In the genomic region with DNA sequence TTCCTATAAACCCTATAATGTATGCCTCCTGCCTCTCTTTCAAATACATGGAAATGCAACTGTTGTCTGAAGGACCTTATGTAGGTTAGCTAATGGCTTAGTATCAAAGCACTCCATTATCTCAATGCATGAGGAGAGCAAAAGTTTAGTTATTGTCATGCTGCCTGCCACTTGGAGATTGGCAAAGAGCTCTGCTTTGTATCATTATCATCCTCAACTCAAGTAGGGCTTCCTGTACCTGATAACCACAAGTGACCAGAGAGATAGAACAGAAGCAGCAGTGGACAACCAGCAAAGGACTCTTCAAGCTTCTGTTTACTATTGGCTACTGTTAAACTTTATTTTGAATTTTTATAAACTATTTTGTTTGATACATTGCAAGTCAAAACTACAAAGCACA, we compare ENCODE assay signal across 24 mouse cellular contexts.
DNase-seq lines count a peak whose midpoint lies in the region; ATAC-seq and TF ChIP-seq lines count a peak whose summit lies in the region.
"Had no signal": no experiment of that assay in that cellular context is flagged by ENCODE, and none has a peak within 500 bp of the region (broad histone marks: within the 10 kb centered on the region; RNA-seq: fewer than 3 reads in every experiment).

No protein-coding gene starts in this region.

- H3K9ac ChIP-seq in heart, embryonic 11.5 days (ENCODE audit: low read depth, low read length), result no peak overlapping the region
- no peak overlapping the region for H3K9ac ChIP-seq in heart, embryonic 16.5 days (ENCODE audit: low read length)
- H3K9ac ChIP-seq in liver, embryonic 11.5 days (ENCODE audit: low read depth, low read length), result no peak overlapping the region
- no peak overlapping the region for H3K9ac ChIP-seq in midbrain, embryonic 11.5 days (ENCODE audit: low read length)
- H3K9ac ChIP-seq in midbrain, postnatal 0 days (replicated peaks; ENCODE audit: low read length, poor library complexity, severe bottlenecking), result no peak overlapping the region
- H3K9ac ChIP-seq: embryonic facial prominence, embryonic 13.5 days; embryonic facial prominence, embryonic 15.5 days; forebrain, embryonic 12.5 days had no signal

- no peak overlapping the region for H3K4me3 ChIP-seq in heart, embryonic 11.5 days (ENCODE audit: low read depth, low read length)
- H3K4me3 ChIP-seq in heart, embryonic 16.5 days (ENCODE audit: low read length), result no peak overlapping the region
- no peak overlapping the region for H3K4me3 ChIP-seq in liver, embryonic 11.5 days (ENCODE audit: low read depth, low read length)
- no peak overlapping the region for H3K4me3 ChIP-seq in midbrain, embryonic 11.5 days (ENCODE audit: low read depth, low read length)
- H3K4me3 ChIP-seq in midbrain, postnatal 0 days (ENCODE audit: low read depth, low read length), result no peak overlapping the region
- H3K4me3 ChIP-seq: embryonic facial prominence, embryonic 13.5 days; embryonic facial prominence, embryonic 15.5 days; erythroblast, embryonic 14.5 days; forebrain, embryonic 10.5 days; forebrain, embryonic 12.5 days had no signal

- no peaks in the 10 kb centered on the region for H3K9me3 ChIP-seq in heart, embryonic 11.5 days (replicated peaks; ENCODE audit: control insufficient read depth, low read length)
- peaks cover 5% of the 10 kb centered on the region for H3K9me3 ChIP-seq in heart, embryonic 16.5 days (replicated peaks; ENCODE audit: control insufficient read depth, low read length)
- no peaks in the 10 kb centered on the region for H3K9me3 ChIP-seq in liver, embryonic 11.5 days (ENCODE audit: control insufficient read depth, low read length)
- H3K9me3 ChIP-seq in midbrain, embryonic 11.5 days (ENCODE audit: control insufficient read depth, low read length), result no peaks in the 10 kb centered on the region; the same call in 1 of the 2 replicates
- H3K9me3 ChIP-seq in midbrain, postnatal 0 days (ENCODE audit: low read length), result no peaks in the 10 kb centered on the region
- H3K9me3 ChIP-seq: embryonic facial prominence, embryonic 13.5 days; embryonic facial prominence, embryonic 15.5 days; forebrain, embryonic 10.5 days; forebrain, embryonic 12.5 days had no signal

- TF ChIP-seq CTCF in midbrain, postnatal 0 days (IDR thresholded peaks at IDR 0.05), result no peak

- no peaks in the 10 kb centered on the region for H3K36me3 ChIP-seq in heart, embryonic 11.5 days (ENCODE audit: control insufficient read depth, insufficient read depth, low read length)
- no peaks in the 10 kb centered on the region for H3K36me3 ChIP-seq in heart, embryonic 16.5 days (ENCODE audit: control insufficient read depth, insufficient read depth)
- no peaks in the 10 kb centered on the region for H3K36me3 ChIP-seq in liver, embryonic 11.5 days (ENCODE audit: control insufficient read depth, insufficient read depth, low read length)
- no peaks in the 10 kb centered on the region for H3K36me3 ChIP-seq in midbrain, embryonic 11.5 days (ENCODE audit: control insufficient read depth, insufficient read depth, low read length)
- H3K36me3 ChIP-seq in midbrain, postnatal 0 days (ENCODE audit: insufficient read depth, low read length), result no peaks in the 10 kb centered on the region
- H3K36me3 ChIP-seq: embryonic facial prominence, embryonic 13.5 days; embryonic facial prominence, embryonic 15.5 days; forebrain, embryonic 10.5 days; forebrain, embryonic 12.5 days had no signal

- DNase-seq in heart, adult 18-20 months, result no peak
- DNase-seq in heart, postnatal 4 days, result no peak
- DNase-seq in liver, embryonic 11.5 days (ENCODE audit: low spot score), result no peak
- DNase-seq in liver, result no peak
- peak; percentile 19 for DNase-seq in midbrain, embryonic 11.5 days (ENCODE audit: low spot score, missing footprints)
- DNase-seq in midbrain, postnatal 0 days (ENCODE audit: low spot score), result no peak
- DNase-seq: adrenal gland, adult 2 months; adrenal gland, postnatal 10 days; adrenal gland, postnatal 25 days; cerebellum, adult 11 months; cerebellum, adult 18-20 months; cerebellum, adult 8-10 months; cerebellum, adult 9-11 months; cerebellum, postnatal 14 days; cerebellum, postnatal 36 days; embryo, embryonic 11 days had no signal

- peaks cover 13% of the 10 kb centered on the region for H3K27me3 ChIP-seq in heart, embryonic 11.5 days (ENCODE audit: control insufficient read depth, insufficient read depth, low read length)
- peaks cover 9% of the 10 kb centered on the region for H3K27me3 ChIP-seq in heart, embryonic 16.5 days (ENCODE audit: control insufficient read depth, insufficient read depth, low read length)
- no peaks in the 10 kb centered on the region for H3K27me3 ChIP-seq in liver, embryonic 11.5 days (replicated peaks; ENCODE audit: control insufficient read depth, insufficient read depth, low read length)
- H3K27me3 ChIP-seq in midbrain, embryonic 11.5 days (ENCODE audit: control insufficient read depth, insufficient read depth, low read length), result no peaks in the 10 kb centered on the region
- H3K27me3 ChIP-seq in midbrain, postnatal 0 days (ENCODE audit: insufficient read depth, low read length), result no peaks in the 10 kb centered on the region
- H3K27me3 ChIP-seq: embryonic facial prominence, embryonic 13.5 days; embryonic facial prominence, embryonic 15.5 days; forebrain, embryonic 12.5 days had no signal

- peak; percentile 77 for ATAC-seq in heart, embryonic 11.5 days (replicated peaks; ENCODE audit: insufficient number of reproducible peaks, low FRiP score, low TSS enrichment)
- ATAC-seq in heart, embryonic 16.5 days (replicated peaks; ENCODE audit: extremely low read depth, insufficient read depth, low FRiP score), result 0 out of 2 replicates have a peak, but pooled peaks have one; percentile 39
- ATAC-seq in liver, embryonic 11.5 days (replicated peaks; ENCODE audit: low FRiP score), result peak; percentile 57
- ATAC-seq in midbrain, embryonic 11.5 days (ENCODE audit: low FRiP score), result no peak
- ATAC-seq in midbrain, postnatal 0 days (ENCODE audit: low FRiP score), result no peak
- ATAC-seq: forebrain, embryonic 14.5 days had no signal

- H3K27ac ChIP-seq in heart, embryonic 11.5 days (ENCODE audit: low read depth, low read length), result no peak overlapping the region
- no peak overlapping the region for H3K27ac ChIP-seq in heart, embryonic 16.5 days (ENCODE audit: low read length)
- no peak overlapping the region for H3K27ac ChIP-seq in liver, embryonic 11.5 days (ENCODE audit: low read depth, low read length)
- H3K27ac ChIP-seq in midbrain, embryonic 11.5 days (ENCODE audit: low read depth, low read length), result no peak overlapping the region
- no peak overlapping the region for H3K27ac ChIP-seq in midbrain, postnatal 0 days (ENCODE audit: low read depth, low read length)
- H3K27ac ChIP-seq: embryonic facial prominence, embryonic 13.5 days; embryonic facial prominence, embryonic 15.5 days; forebrain, embryonic 10.5 days; forebrain, embryonic 12.5 days had no signal

- no peak overlapping the region for H3K4me2 ChIP-seq in heart, embryonic 11.5 days
- H3K4me2 ChIP-seq in heart, embryonic 16.5 days (ENCODE audit: low read depth, low read length), result no peak overlapping the region
- no peak overlapping the region for H3K4me2 ChIP-seq in liver, embryonic 11.5 days
- no peak overlapping the region for H3K4me2 ChIP-seq in midbrain, embryonic 11.5 days
- no peak overlapping the region for H3K4me2 ChIP-seq in midbrain, postnatal 0 days (ENCODE audit: low read depth, low read length, poor library complexity, severe bottlenecking)
- H3K4me2 ChIP-seq: embryonic facial prominence, embryonic 13.5 days; embryonic facial prominence, embryonic 15.5 days; forebrain, embryonic 12.5 days had no signal

- peaks cover 5% of the 10 kb centered on the region for H3K4me1 ChIP-seq in heart, embryonic 11.5 days (ENCODE audit: control insufficient read depth, insufficient read depth, low read length)
- H3K4me1 ChIP-seq in heart, embryonic 16.5 days (ENCODE audit: control insufficient read depth, insufficient read depth, low read length), result peaks cover 10% of the 10 kb centered on the region
- H3K4me1 ChIP-seq in liver, embryonic 11.5 days (replicated peaks; ENCODE audit: control insufficient read depth, insufficient read depth, low read length), result no peaks in the 10 kb centered on the region
- no peaks in the 10 kb centered on the region for H3K4me1 ChIP-seq in midbrain, embryonic 11.5 days (ENCODE audit: control insufficient read depth, insufficient read depth, low read length)
- no peaks in the 10 kb centered on the region for H3K4me1 ChIP-seq in midbrain, postnatal 0 days (ENCODE audit: insufficient read depth, low read length)

Comparison
In these comparisons a context has a peak if more than half of its experiments do, and no peak if none do; other contexts are left out.
1. ATAC-seq: peak in heart, embryonic 11.5 days (single experiment), heart, embryonic 16.5 days (single experiment) and liver, embryonic 11.5 days (single experiment); none in midbrain, embryonic 11.5 days (single experiment) and midbrain, postnatal 0 days (single experiment).